Mouse (Mus musculus): ENCODE measurements around the gene Ubxn1. TPM values are rescaled to one million over a fixed set of nuclear protein-coding genes. Genes with fewer than 3 reads are reported as not detected.

Ubxn1 gene
- total RNA-seq (2014; rRNA removed; ENCODE audit: low replicate concordance) = 58.1 and 100.0 TPM in 2 replicates
- 138 and 141 TPM in 2 replicates for polyA plus RNA-seq (2015; fragmentation: Nextera tagmentation; extraction: Ambion mirVana)

DNA sequence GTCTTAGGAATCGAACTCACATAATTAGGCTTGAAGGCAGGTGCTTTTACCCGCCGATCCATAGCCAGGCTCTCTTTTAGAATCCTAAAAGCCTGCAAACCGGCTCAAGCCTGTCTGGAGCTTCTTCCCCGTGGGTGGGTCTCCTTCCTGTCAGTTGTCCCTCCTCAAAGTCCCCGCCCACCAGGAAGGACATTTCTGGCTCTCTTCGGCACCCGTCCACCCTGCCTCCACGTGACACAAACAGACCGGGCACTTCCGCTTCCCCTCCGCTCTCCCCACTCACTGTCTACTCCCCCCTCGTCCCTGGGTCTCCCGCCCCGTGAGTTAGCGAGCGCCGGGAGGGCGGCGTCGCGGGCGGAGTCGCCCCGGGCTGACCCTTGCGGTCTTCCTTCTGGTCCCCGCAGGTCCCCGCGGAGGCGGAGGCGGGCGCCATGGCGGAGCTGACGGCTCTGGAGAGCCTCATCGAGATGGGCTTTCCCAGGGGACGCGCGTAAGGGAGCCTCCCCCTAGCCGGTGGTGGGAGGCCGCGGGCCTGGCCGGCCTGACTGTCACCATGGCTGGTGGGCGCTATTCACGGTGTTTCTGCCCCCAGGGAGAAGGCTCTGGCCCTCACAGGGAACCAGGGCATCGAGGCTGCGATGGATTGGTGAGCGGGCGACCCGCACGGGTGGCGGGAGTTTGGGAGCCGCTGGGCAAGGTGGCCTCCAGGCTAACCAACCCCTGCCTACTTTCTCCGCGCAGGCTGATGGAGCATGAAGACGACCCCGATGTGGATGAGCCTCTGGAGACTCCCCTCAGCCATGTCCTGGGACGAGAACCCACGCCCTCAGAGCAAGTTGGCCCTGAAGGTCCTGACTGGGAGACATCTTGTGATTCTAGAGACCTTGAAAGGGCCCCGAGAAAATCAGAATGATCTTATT, at the start of gene Ubxn1:
Gene Ubxn1, plus strand, starts transcription at position 230 of the 920 bp plus-strand sequence.
- peak within 1 kb of the TSS; percentile 79 for H3K4me2 ChIP-seq (ENCODE audit: low read depth, low read length)
- no peaks in the 10 kb centered on the region for H3K9me3 ChIP-seq (replicated peaks; ENCODE audit: control insufficient read depth, low read length)
- no peaks in the 10 kb centered on the region; the same call in 1 of the 2 replicates for H3K4me1 ChIP-seq (ENCODE audit: control insufficient read depth, insufficient read depth)
- H3K4me3 ChIP-seq (ENCODE audit: low read depth, low read length) = peak within 1 kb of the TSS; percentile 71
- TF ChIP-seq CTCF (IDR thresholded peaks at IDR 0.05; ENCODE audit: low read depth) = no peak
- 0 out of 2 replicates have a peak, but pooled peaks have one; percentile 61 for TF ChIP-seq EP300 (IDR thresholded peaks at IDR 0.05; ENCODE audit: low read depth)
- peak; percentile 99 for DNase-seq (ENCODE audit: low spot score)
- WGBS = under 1% methylated on average over 59 of the region's 59 CpGs
- no peaks in the 10 kb centered on the region for H3K27me3 ChIP-seq (ENCODE audit: control insufficient read depth, insufficient read depth, low read length)
- H3K9ac ChIP-seq (replicated peaks; ENCODE audit: low read depth, low read length) = peak within 1 kb of the TSS; percentile 92
- peak; percentile 98 for ATAC-seq (ENCODE audit: insufficient read depth, low read depth)
- H3K27ac ChIP-seq (ENCODE audit: low read depth) = peak within 1 kb of the TSS; percentile 85
- H3K36me3 ChIP-seq (replicated peaks; ENCODE audit: control insufficient read depth, insufficient read depth, low read length) = peaks cover 33% of the 10 kb centered on the region

DNA sequence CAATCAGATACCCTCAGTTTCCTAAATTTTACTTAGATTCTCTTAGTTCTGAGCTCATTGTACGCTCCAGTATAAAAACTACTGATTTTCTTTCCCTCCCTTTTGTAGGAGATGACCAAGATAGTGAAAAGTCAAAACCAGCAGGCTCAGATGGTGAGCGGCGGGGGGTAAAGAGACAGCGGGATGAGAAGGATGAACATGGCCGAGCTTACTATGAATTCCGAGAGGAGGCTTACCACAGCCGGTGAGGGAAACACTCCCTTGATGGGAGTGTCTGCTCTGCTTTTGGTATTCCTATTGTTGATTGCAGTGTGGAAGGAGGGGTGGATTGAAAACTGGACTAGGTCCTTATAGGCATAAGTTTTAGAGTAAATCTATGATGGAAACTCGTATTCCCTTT, 48.6 kb upstream of the Ubxn1 start:
- Histone ChIP-seq H3K27ac (ENCODE audit: low read depth) (no peak overlapping the region), H3K36me3 (replicated peaks; ENCODE audit: control insufficient read depth, insufficient read depth, low read length) (peaks cover 49% of the 10 kb centered on the region), H3K4me3 (ENCODE audit: low read depth, low read length) (peak overlapping the region; percentile 96), H3K4me2 (ENCODE audit: low read depth, low read length) (peak overlapping the region; percentile 95), H3K27me3 (ENCODE audit: control insufficient read depth, insufficient read depth, low read length) (no peaks in the 10 kb centered on the region), H3K9me3 (replicated peaks; ENCODE audit: control insufficient read depth, low read length) (no peaks in the 10 kb centered on the region), H3K9ac (replicated peaks; ENCODE audit: low read depth, low read length) (peak overlapping the region; percentile 21; the same call in 1 of the 2 replicates), H3K4me1 (ENCODE audit: control insufficient read depth, insufficient read depth) (peaks cover 18% of the 10 kb centered on the region)
- WGBS = 56% methylated on average over 8 of the region's 8 CpGs
- ATAC-seq (ENCODE audit: insufficient read depth, low read depth) (no peak), DNase-seq (ENCODE audit: low spot score) (no peak)
- TF ChIP-seq EP300 (IDR thresholded peaks at IDR 0.05; ENCODE audit: low read depth) (no peak), CTCF (IDR thresholded peaks at IDR 0.05; ENCODE audit: low read depth) (no peak)

DNA sequence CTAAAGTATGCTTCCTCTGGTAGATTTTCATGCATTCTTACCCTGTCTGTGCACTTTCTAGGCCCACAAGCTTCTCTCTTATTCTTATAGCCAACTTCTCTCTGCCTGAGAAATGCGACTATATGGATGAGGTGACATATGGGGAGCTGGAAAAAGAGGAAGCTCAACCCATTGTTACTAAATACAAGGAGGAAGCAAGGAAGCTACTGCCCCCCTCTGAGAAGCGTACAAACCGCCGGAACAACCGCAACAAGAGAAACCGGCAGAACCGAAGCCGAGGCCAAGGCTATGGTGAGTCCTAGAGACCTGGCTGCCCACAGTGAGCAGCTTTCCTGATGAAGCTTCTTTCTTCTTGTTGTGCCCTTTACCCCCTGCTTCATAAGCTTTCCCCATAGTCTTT, 41.6 kb upstream of the Ubxn1 start, which contains the start of gene AC129217.1:
Gene AC129217.1, plus strand, starts transcription at position 114 of the 400 bp plus-strand sequence.
- Histone ChIP-seq H3K27ac (ENCODE audit: low read depth) (no peak within 1 kb of the TSS), H3K4me1 (ENCODE audit: control insufficient read depth, insufficient read depth) (no peaks in the 10 kb centered on the region), H3K4me2 (ENCODE audit: low read depth, low read length) (no peak within 1 kb of the TSS), H3K27me3 (ENCODE audit: control insufficient read depth, insufficient read depth, low read length) (no peaks in the 10 kb centered on the region), H3K36me3 (replicated peaks; ENCODE audit: control insufficient read depth, insufficient read depth, low read length) (peaks cover 98% of the 10 kb centered on the region), H3K9me3 (replicated peaks; ENCODE audit: control insufficient read depth, low read length) (no peaks in the 10 kb centered on the region), H3K4me3 (ENCODE audit: low read depth, low read length) (no peak within 1 kb of the TSS), H3K9ac (replicated peaks; ENCODE audit: low read depth, low read length) (no peak within 1 kb of the TSS)
- DNase-seq (ENCODE audit: low spot score) = no peak
- no peak for TF ChIP-seq CTCF (IDR thresholded peaks at IDR 0.05; ENCODE audit: low read depth)
- TF ChIP-seq EP300 (IDR thresholded peaks at IDR 0.05; ENCODE audit: low read depth) = no peak
- no peak for ATAC-seq (ENCODE audit: insufficient read depth, low read depth)
- WGBS = 83% methylated on average over 8 of the region's 8 CpGs

DNA sequence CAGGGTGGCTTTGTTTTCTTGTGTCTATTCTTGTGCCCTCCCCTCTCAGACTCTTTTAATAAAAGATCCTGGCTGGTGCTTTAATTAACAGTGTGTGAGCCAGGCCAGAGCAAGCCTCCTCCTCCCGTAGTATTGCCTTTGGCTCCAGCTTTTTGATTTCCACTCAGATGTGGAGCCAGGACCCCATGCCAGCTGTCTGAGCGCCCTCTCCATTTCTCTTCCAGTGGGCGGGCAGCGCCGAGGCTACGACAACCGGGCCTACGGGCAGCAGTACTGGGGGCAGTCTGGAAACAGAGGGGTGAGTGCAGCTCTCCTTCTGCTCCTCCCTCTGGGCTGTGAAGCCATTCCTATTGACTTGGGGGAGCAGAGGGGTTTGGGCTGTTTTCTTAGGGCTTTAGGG, 40.6 kb upstream of the Ubxn1 start:
- TF ChIP-seq CTCF (IDR thresholded peaks at IDR 0.05; ENCODE audit: low read depth) = no peak
- no peak for TF ChIP-seq EP300 (IDR thresholded peaks at IDR 0.05; ENCODE audit: low read depth)
- Histone ChIP-seq H3K9ac (replicated peaks; ENCODE audit: low read depth, low read length) (no peak overlapping the region), H3K27ac (ENCODE audit: low read depth) (no peak overlapping the region), H3K27me3 (ENCODE audit: control insufficient read depth, insufficient read depth, low read length) (no peaks in the 10 kb centered on the region), H3K4me1 (ENCODE audit: control insufficient read depth, insufficient read depth) (no peaks in the 10 kb centered on the region), H3K4me3 (ENCODE audit: low read depth, low read length) (no peak overlapping the region), H3K36me3 (replicated peaks; ENCODE audit: control insufficient read depth, insufficient read depth, low read length) (peaks cover 95% of the 10 kb centered on the region), H3K9me3 (replicated peaks; ENCODE audit: control insufficient read depth, low read length) (no peaks in the 10 kb centered on the region), H3K4me2 (ENCODE audit: low read depth, low read length) (no peak overlapping the region)
- WGBS = 85% methylated on average over 8 of the region's 8 CpGs
- DNase-seq (ENCODE audit: low spot score) (no peak), ATAC-seq (ENCODE audit: insufficient read depth, low read depth) (no peak)

DNA sequence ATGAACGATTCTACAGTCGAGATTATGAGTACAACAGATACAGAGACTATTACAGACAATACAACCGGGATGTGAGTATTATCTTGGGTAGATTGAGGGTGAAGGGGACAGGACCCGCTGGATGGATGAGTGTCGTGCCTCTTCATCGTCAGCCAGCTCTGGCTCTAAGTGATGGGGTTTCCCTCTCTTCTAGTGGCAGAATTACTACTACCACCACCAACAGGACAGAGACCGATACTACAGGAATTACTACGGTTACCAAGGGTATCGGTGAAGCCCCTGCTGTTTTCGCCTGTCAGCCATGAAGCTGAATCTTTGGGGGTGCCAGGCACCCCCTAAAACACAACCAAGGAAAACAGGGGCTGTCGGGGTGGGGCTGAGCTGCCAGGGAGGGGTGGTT, 40.0 kb upstream of the Ubxn1 start:
- WGBS = 78% methylated on average over 11 of the region's 11 CpGs
- no peak overlapping the region for H3K4me2 ChIP-seq (ENCODE audit: low read depth, low read length)
- no peaks in the 10 kb centered on the region for H3K27me3 ChIP-seq (ENCODE audit: control insufficient read depth, insufficient read depth, low read length)
- ATAC-seq (ENCODE audit: insufficient read depth, low read depth) = no peak
- H3K36me3 ChIP-seq (replicated peaks; ENCODE audit: control insufficient read depth, insufficient read depth, low read length) = peaks cover 91% of the 10 kb centered on the region
- H3K4me1 ChIP-seq (ENCODE audit: control insufficient read depth, insufficient read depth) = no peaks in the 10 kb centered on the region
- no peak for DNase-seq (ENCODE audit: low spot score)
- no peak overlapping the region for H3K9ac ChIP-seq (replicated peaks; ENCODE audit: low read depth, low read length)
- H3K9me3 ChIP-seq (replicated peaks; ENCODE audit: control insufficient read depth, low read length) = no peaks in the 10 kb centered on the region
- H3K27ac ChIP-seq (ENCODE audit: low read depth) = no peak overlapping the region
- no peak overlapping the region for H3K4me3 ChIP-seq (ENCODE audit: low read depth, low read length)
- TF ChIP-seq CTCF (IDR thresholded peaks at IDR 0.05; ENCODE audit: low read depth) (no peak), EP300 (IDR thresholded peaks at IDR 0.05; ENCODE audit: low read depth) (no peak)

All from heart, postnatal 0 days (tissue).